ENCODE assay signal across 8 mouse cellular contexts in genomic region chr5:92924851-92925477, GRCm38 (mm10).
A peak's percentile ranks its signal among the peaks of the same experiment; 100 is the strongest.
DNase-seq lines count a peak whose midpoint lies in the region; ATAC-seq and TF ChIP-seq lines count a peak whose summit lies in the region.

No protein-coding gene starts in this region.

- peak overlapping the region; percentile 66 for H3K27ac ChIP-seq in heart, embryonic 15.5 days
- peak overlapping the region; percentile 62 for H3K27ac ChIP-seq in kidney, postnatal 0 days

- DNase-seq in B cell, adult 2 months, result peak; percentile 56 to 59
- DNase-seq in embryo, embryonic 11 days, result peak; percentile 64
- peak; percentile 76 for DNase-seq in kidney, postnatal 0 days (ENCODE audit: low spot score)
- peak; percentile 57 for DNase-seq in lung, postnatal 14 days
- DNase-seq in testis, postnatal 10 days (ENCODE audit: low spot score), result peak; percentile 57
- DNase-seq in cerebellum, adult 11-12 months, result no peak
- no peak for DNase-seq in Muller cell, postnatal 12 days (ENCODE audit: inconsistent ontology term)

- TF ChIP-seq CTCF in kidney, postnatal 0 days (IDR thresholded peaks at IDR 0.05; ENCODE audit: low read depth), result no peak

- peak overlapping the region; percentile 10; the same call in 1 of the 2 replicates for H3K4me3 ChIP-seq in heart, embryonic 15.5 days
- 0 out of 2 replicates have a peak overlapping the region, but pooled peaks have one; percentile 1 for H3K4me3 ChIP-seq in kidney, postnatal 0 days (replicated peaks; ENCODE audit: low read depth, low read length)

- no peaks in the 10 kb centered on the region for H3K27me3 ChIP-seq in heart, embryonic 15.5 days
- no peaks in the 10 kb centered on the region for H3K27me3 ChIP-seq in kidney, postnatal 0 days (ENCODE audit: insufficient read depth, low read length)

- H3K4me2 ChIP-seq in heart, embryonic 15.5 days, result peak overlapping the region; percentile 51
- H3K4me2 ChIP-seq in kidney, postnatal 0 days (ENCODE audit: low read length), result peak overlapping the region; percentile 42

- H3K9ac ChIP-seq in heart, embryonic 15.5 days, result peak overlapping the region; percentile 0; the same call in 1 of the 2 replicates
- H3K9ac ChIP-seq in kidney, postnatal 0 days (ENCODE audit: low read depth, low read length), result no peak overlapping the region

- H3K36me3 ChIP-seq in heart, embryonic 15.5 days, result peaks cover 8% of the 10 kb centered on the region; the same call in 1 of the 2 replicates
- no peaks in the 10 kb centered on the region for H3K36me3 ChIP-seq in kidney, postnatal 0 days (ENCODE audit: insufficient read depth, low read length)

- ATAC-seq in heart, embryonic 15.5 days (replicated peaks; ENCODE audit: insufficient number of reproducible peaks, insufficient read depth, low FRiP score, low read depth), result peak; percentile 66
- peak; percentile 88 for ATAC-seq in kidney, postnatal 0 days (replicated peaks; ENCODE audit: low FRiP score, low read depth)

- H3K4me1 ChIP-seq in heart, embryonic 15.5 days (replicated peaks), result peaks cover 47% of the 10 kb centered on the region
- peaks cover 20% of the 10 kb centered on the region for H3K4me1 ChIP-seq in kidney, postnatal 0 days (replicated peaks; ENCODE audit: insufficient read depth, low read length)

- WGBS in heart, embryonic 15.5 days, result 7% methylated on average over 17 of the region's 17 CpGs
- WGBS in kidney, postnatal 0 days, result 11% methylated on average over 17 of the region's 17 CpGs

- no peaks in the 10 kb centered on the region for H3K9me3 ChIP-seq in heart, embryonic 15.5 days (replicated peaks)
- no peaks in the 10 kb centered on the region for H3K9me3 ChIP-seq in kidney, postnatal 0 days (replicated peaks; ENCODE audit: low read length)

Comparison
In these comparisons a context has a peak if more than half of its experiments do, and no peak if none do; other contexts are left out.
1. DNase-seq: peak in B cell, adult 2 months (2 of 2), embryo, embryonic 11 days (single experiment), kidney, postnatal 0 days (single experiment), lung, postnatal 14 days (single experiment) and testis, postnatal 10 days (single experiment); none in cerebellum, adult 11-12 months (single experiment) and Muller cell, postnatal 12 days (single experiment).